Mouse (Mus musculus): ENCODE data around the gene Fgr. TPM values are rescaled to one million over a fixed set of nuclear protein-coding genes. Genes with fewer than 3 reads are reported as not detected.
"Not testable (repeated sequence)": the region's sequence is repeated elsewhere in the genome, so short reads cannot be mapped to it uniquely, and the experiment has no call there.

Gene Fgr
- 2.0 and 2.4 TPM in 2 replicates for polyA plus RNA-seq (2015; fragmentation: Nextera tagmentation; extraction: Ambion mirVana)

GRCm38 (mm10) chr4:132973814-132974398 is at the start of gene Fgr:
Fgr (plus strand) TSS chr4:132974095.
- peak within 1 kb of the TSS; percentile 36 for H3K4me3 ChIP-seq (ENCODE audit: low read depth, low read length)
- TF ChIP-seq CTCF (IDR thresholded peaks at IDR 0.05; ENCODE audit: low read depth): no peak
- no peaks in the 10 kb centered on the region for H3K9me3 ChIP-seq (ENCODE audit: control insufficient read depth)
- peak within 1 kb of the TSS; percentile 31 for H3K9ac ChIP-seq (ENCODE audit: low read depth, low read length)
- H3K4me1 ChIP-seq (replicated peaks; ENCODE audit: control insufficient read depth, insufficient read depth, low read length): 0 out of 2 replicates have a peak, but pooled peaks cover 2% of the 10 kb centered on the region
- 14% methylated on average over 21 of the region's 21 CpGs for WGBS
- H3K36me3 ChIP-seq (ENCODE audit: control insufficient read depth, insufficient read depth): no peaks in the 10 kb centered on the region
- peak within 1 kb of the TSS; percentile 64; the same call in 1 of the 2 replicates for H3K27ac ChIP-seq (ENCODE audit: low read depth, low read length)
- H3K27me3 ChIP-seq (replicated peaks; ENCODE audit: control insufficient read depth, insufficient read depth, low read length): no peaks in the 10 kb centered on the region
- H3K4me2 ChIP-seq (replicated peaks; ENCODE audit: low read depth): peak within 1 kb of the TSS; percentile 71
- ATAC-seq: peak; percentile 90

GRCm38 (mm10) chr4:132926520-132926919 is 47.4 kb upstream of the Fgr start:
- H3K27me3 ChIP-seq (replicated peaks; ENCODE audit: control insufficient read depth, insufficient read depth, low read length); H3K27ac ChIP-seq (ENCODE audit: low read depth, low read length); H3K4me1 ChIP-seq (replicated peaks; ENCODE audit: control insufficient read depth, insufficient read depth, low read length); ATAC-seq; H3K9ac ChIP-seq (ENCODE audit: low read depth, low read length); H3K4me2 ChIP-seq (replicated peaks; ENCODE audit: low read depth); H3K4me3 ChIP-seq (ENCODE audit: low read depth, low read length); H3K9me3 ChIP-seq (ENCODE audit: control insufficient read depth); H3K36me3 ChIP-seq (ENCODE audit: control insufficient read depth, insufficient read depth): not testable (repeated sequence)
- WGBS: 38% methylated on average over 2 of the region's 2 CpGs

- H3K9ac ChIP-seq (ENCODE audit: low read depth, low read length): no peak overlapping the region
- no peaks in the 10 kb centered on the region for H3K36me3 ChIP-seq (ENCODE audit: control insufficient read depth, insufficient read depth)
- no peaks in the 10 kb centered on the region for H3K9me3 ChIP-seq (ENCODE audit: control insufficient read depth)
- WGBS: 10% methylated on average over 8 of the region's 8 CpGs
- ATAC-seq: no peak
- H3K27me3 ChIP-seq (replicated peaks; ENCODE audit: control insufficient read depth, insufficient read depth, low read length): no peaks in the 10 kb centered on the region
- H3K27ac ChIP-seq (ENCODE audit: low read depth, low read length): no peak overlapping the region
- H3K4me3 ChIP-seq (ENCODE audit: low read depth, low read length): no peak overlapping the region
- TF ChIP-seq CTCF (IDR thresholded peaks at IDR 0.05; ENCODE audit: low read depth): peak; percentile 83
- no peak overlapping the region for H3K4me2 ChIP-seq (replicated peaks; ENCODE audit: low read depth)
- H3K4me1 ChIP-seq (replicated peaks; ENCODE audit: control insufficient read depth, insufficient read depth, low read length): no peaks in the 10 kb centered on the region
These were observed 43.1 kb upstream of the Fgr start for GRCm38 (mm10) chr4:132930784-132931183.

- 84% methylated on average over 4 of the region's 4 CpGs for WGBS
- no peak overlapping the region for H3K4me2 ChIP-seq (replicated peaks; ENCODE audit: low read depth)
- no peak overlapping the region for H3K4me3 ChIP-seq (ENCODE audit: low read depth, low read length)
- no peak for TF ChIP-seq CTCF (IDR thresholded peaks at IDR 0.05; ENCODE audit: low read depth)
- H3K9me3 ChIP-seq (ENCODE audit: control insufficient read depth): no peaks in the 10 kb centered on the region
- no peaks in the 10 kb centered on the region for H3K27me3 ChIP-seq (replicated peaks; ENCODE audit: control insufficient read depth, insufficient read depth, low read length)
- no peaks in the 10 kb centered on the region for H3K36me3 ChIP-seq (ENCODE audit: control insufficient read depth, insufficient read depth)
- H3K9ac ChIP-seq (ENCODE audit: low read depth, low read length): no peak overlapping the region
- H3K4me1 ChIP-seq (replicated peaks; ENCODE audit: control insufficient read depth, insufficient read depth, low read length): no peaks in the 10 kb centered on the region
- no peak for ATAC-seq
- no peak overlapping the region for H3K27ac ChIP-seq (ENCODE audit: low read depth, low read length)
These were observed 41.0 kb upstream of the Fgr start for GRCm38 (mm10) chr4:132932752-132933404.

- H3K9me3 ChIP-seq (ENCODE audit: control insufficient read depth): no peaks in the 10 kb centered on the region
- H3K4me1 ChIP-seq (replicated peaks; ENCODE audit: control insufficient read depth, insufficient read depth, low read length): no peaks in the 10 kb centered on the region
- H3K9ac ChIP-seq (ENCODE audit: low read depth, low read length): no peak overlapping the region
- no peak overlapping the region for H3K27ac ChIP-seq (ENCODE audit: low read depth, low read length)
- TF ChIP-seq CTCF (IDR thresholded peaks at IDR 0.05; ENCODE audit: low read depth): no peak
- 19% methylated on average over 7 of the region's 7 CpGs for WGBS
- peak overlapping the region; percentile 48 for H3K4me2 ChIP-seq (replicated peaks; ENCODE audit: low read depth)
- H3K27me3 ChIP-seq (replicated peaks; ENCODE audit: control insufficient read depth, insufficient read depth, low read length): no peaks in the 10 kb centered on the region
- H3K36me3 ChIP-seq (ENCODE audit: control insufficient read depth, insufficient read depth): no peaks in the 10 kb centered on the region
- ATAC-seq: peak; percentile 48
- no peak overlapping the region for H3K4me3 ChIP-seq (ENCODE audit: low read depth, low read length)
These were observed 39.3 kb upstream of the Fgr start for GRCm38 (mm10) chr4:132934639-132935038.

GRCm38 (mm10) chr4:132938181-132938941 is 35.5 kb upstream of the Fgr start:
- H3K27me3 ChIP-seq (replicated peaks; ENCODE audit: control insufficient read depth, insufficient read depth, low read length): 0 out of 2 replicates have a peak, but pooled peaks cover 3% of the 10 kb centered on the region
- no peaks in the 10 kb centered on the region for H3K36me3 ChIP-seq (ENCODE audit: control insufficient read depth, insufficient read depth)
- no peak for ATAC-seq
- H3K4me3 ChIP-seq (ENCODE audit: low read depth, low read length): no peak overlapping the region
- no peak overlapping the region for H3K9ac ChIP-seq (ENCODE audit: low read depth, low read length)
- H3K9me3 ChIP-seq (ENCODE audit: control insufficient read depth): no peaks in the 10 kb centered on the region
- H3K4me2 ChIP-seq (replicated peaks; ENCODE audit: low read depth): 0 out of 2 replicates have a peak overlapping the region, but pooled peaks have one; percentile 9
- TF ChIP-seq CTCF (IDR thresholded peaks at IDR 0.05; ENCODE audit: low read depth): no peak
- no peaks in the 10 kb centered on the region for H3K4me1 ChIP-seq (replicated peaks; ENCODE audit: control insufficient read depth, insufficient read depth, low read length)
- 62% methylated on average over 12 of the region's 12 CpGs for WGBS
- no peak overlapping the region for H3K27ac ChIP-seq (ENCODE audit: low read depth, low read length)

Data from intestine, postnatal 0 days (tissue).